Comparison of ENCODE assay signal across 29 mouse cellular contexts in genomic region chr17:45711525-45711924, GRCm38 (mm10). TPM values are rescaled to one million over a fixed set of nuclear protein-coding genes. Genes with fewer than 3 reads are reported as not detected.
DNase-seq lines count a peak whose midpoint lies in the region; ATAC-seq and TF ChIP-seq lines count a peak whose summit lies in the region.
"Had no signal": no experiment of that assay in that cellular context is flagged by ENCODE, and none has a peak within 500 bp of the region (broad histone marks: within the 10 kb centered on the region; RNA-seq: fewer than 3 reads in every experiment).

No protein-coding gene starts in this region.

- WGBS in forebrain, embryonic 14.5 days: 69% methylated on average over 3 of the region's 3 CpGs
- WGBS in forebrain, embryonic 12.5 days: 69% methylated on average over 3 of the region's 3 CpGs
- WGBS in kidney, embryonic 14.5 days: 57% methylated on average over 3 of the region's 3 CpGs

- no peaks in the 10 kb centered on the region for H3K9me3 ChIP-seq in MEL (replicated peaks; ENCODE audit: insufficient read depth, low read length)
- H3K9me3 ChIP-seq in forebrain, embryonic 14.5 days (replicated peaks; ENCODE audit: control insufficient read depth, low read length): no peaks in the 10 kb centered on the region
- no peaks in the 10 kb centered on the region for H3K9me3 ChIP-seq in forebrain, embryonic 12.5 days
- no peaks in the 10 kb centered on the region for H3K9me3 ChIP-seq in kidney, embryonic 14.5 days (ENCODE audit: control insufficient read depth, low read length)
- H3K9me3 ChIP-seq: embryonic facial prominence, embryonic 12.5 days; embryonic facial prominence, embryonic 15.5 days; heart, embryonic 12.5 days; heart, embryonic 15.5 days; hindbrain, embryonic 12.5 days; hindbrain, embryonic 15.5 days had no signal

- H3K4me1 ChIP-seq in MEL (ENCODE audit: control insufficient read depth in 1 of 2, insufficient read depth in 2 of 2, low read length in 2 of 2): peaks cover 3 to 21% of the 10 kb centered on the region in 2 experiments; a peak in 3 of 4 replicates
- no peaks in the 10 kb centered on the region for H3K4me1 ChIP-seq in forebrain, embryonic 14.5 days (ENCODE audit: control insufficient read depth, insufficient read depth, low read length)
- no peaks in the 10 kb centered on the region for H3K4me1 ChIP-seq in forebrain, embryonic 12.5 days
- no peaks in the 10 kb centered on the region for H3K4me1 ChIP-seq in kidney, embryonic 14.5 days (ENCODE audit: control insufficient read depth, insufficient read depth, low read length)
- H3K4me1 ChIP-seq: embryonic facial prominence, embryonic 12.5 days; embryonic facial prominence, embryonic 15.5 days; hindbrain, embryonic 12.5 days; hindbrain, embryonic 15.5 days had no signal

- 0 out of 2 replicates have a peak, but pooled peaks have one; percentile 26 for ATAC-seq in megakaryocyte, adult 5-6 weeks (ENCODE audit: poor library complexity, severe bottlenecking)
- ATAC-seq in forebrain, embryonic 14.5 days: no peak
- ATAC-seq in forebrain, embryonic 12.5 days (ENCODE audit: low FRiP score): no peak
- ATAC-seq in kidney, embryonic 14.5 days (ENCODE audit: low FRiP score, low TSS enrichment): no peak
- ATAC-seq: activated CD4-positive, CD25-positive, alpha-beta regulatory T cell, adult 4 months; forebrain, embryonic 16.5 days; intestine, postnatal 0 days had no signal

- no peak overlapping the region for H3K9ac ChIP-seq in MEL (ENCODE audit: control insufficient read depth, low read depth, low read length, poor library complexity, severe bottlenecking)
- H3K9ac ChIP-seq in forebrain, embryonic 14.5 days (ENCODE audit: low read length): no peak overlapping the region
- H3K9ac ChIP-seq in forebrain, embryonic 12.5 days: no peak overlapping the region
- H3K9ac ChIP-seq in kidney, embryonic 14.5 days (ENCODE audit: low read depth, low read length): no peak overlapping the region
- H3K9ac ChIP-seq: embryonic facial prominence, embryonic 12.5 days; embryonic facial prominence, embryonic 15.5 days; heart, embryonic 12.5 days; heart, embryonic 15.5 days; hindbrain, embryonic 12.5 days; hindbrain, embryonic 15.5 days had no signal

- H3K79me2 ChIP-seq in MEL (ENCODE audit: control insufficient read depth, insufficient read depth, low read length, poor library complexity): no peaks in the 10 kb centered on the region

- DNase-seq in A20 (ENCODE audit: low read depth, low spot score): peak; percentile 55
- peak; percentile 49 for DNase-seq in MEL (ENCODE audit: low read depth, low spot score)
- no peak for DNase-seq in forebrain, embryonic 14.5 days (ENCODE audit: low spot score)
- no peak for DNase-seq in lung, postnatal 14 days
- DNase-seq: adrenal gland, adult 8-10 months; adrenal gland, postnatal 25 days; cerebellum, adult 18-20 months; cerebellum, adult 9-11 months; cerebellum, postnatal 25 days; gastrocnemius, postnatal 10 days; heart, adult 18-20 months; heart, postnatal 10 days; heart, postnatal 36 days had no signal

- no peaks in the 10 kb centered on the region for H3K27me3 ChIP-seq in MEL (ENCODE audit: control insufficient read depth in 1 of 2, insufficient read depth in 2 of 2, low read length in 2 of 2)
- H3K27me3 ChIP-seq in forebrain, embryonic 14.5 days (replicated peaks; ENCODE audit: control insufficient read depth, insufficient read depth, low read length): no peaks in the 10 kb centered on the region
- no peaks in the 10 kb centered on the region for H3K27me3 ChIP-seq in forebrain, embryonic 12.5 days
- no peaks in the 10 kb centered on the region for H3K27me3 ChIP-seq in kidney, embryonic 14.5 days (ENCODE audit: control insufficient read depth, insufficient read depth, low read length)
- H3K27me3 ChIP-seq: embryonic facial prominence, embryonic 12.5 days; embryonic facial prominence, embryonic 15.5 days; heart, embryonic 15.5 days; hindbrain, embryonic 12.5 days; hindbrain, embryonic 15.5 days had no signal

- TF ChIP-seq RAD21 in MEL (IDR thresholded peaks at IDR 0.05; ENCODE audit: low read depth, low read length): no peak

- H3K27ac ChIP-seq in MEL (ENCODE audit: control insufficient read depth, low read depth, low read length): no peak overlapping the region
- no peak overlapping the region for H3K27ac ChIP-seq in forebrain, embryonic 14.5 days (ENCODE audit: low read depth, low read length)
- no peak overlapping the region for H3K27ac ChIP-seq in forebrain, embryonic 12.5 days
- H3K27ac ChIP-seq in kidney, embryonic 14.5 days (ENCODE audit: low read depth, low read length): no peak overlapping the region
- H3K27ac ChIP-seq: embryonic facial prominence, embryonic 12.5 days; embryonic facial prominence, embryonic 15.5 days; heart, embryonic 15.5 days; hindbrain, embryonic 12.5 days; hindbrain, embryonic 15.5 days had no signal

- TF ChIP-seq EP300 in MEL (IDR thresholded peaks at IDR 0.05; ENCODE audit: low read depth in 1 of 2, low read length in 2 of 2): no peak

- no peak for TF ChIP-seq CTCF in MEL (IDR thresholded peaks at IDR 0.05 in 2 of 3, conservative IDR thresholded peaks at IDR 0.05 in 1 of 3; ENCODE audit: control insufficient read depth in 1 of 3, insufficient read depth in 1 of 3, low read depth in 2 of 3, low read length in 3 of 3, poor library complexity in 1 of 3, severe bottlenecking in 1 of 3)

- no peaks in the 10 kb centered on the region for H3K36me3 ChIP-seq in MEL (ENCODE audit: control insufficient read depth in 1 of 2, insufficient read depth in 2 of 2, low read length in 2 of 2)
- H3K36me3 ChIP-seq in forebrain, embryonic 14.5 days (ENCODE audit: control insufficient read depth, insufficient read depth, low read length): no peaks in the 10 kb centered on the region
- no peaks in the 10 kb centered on the region for H3K36me3 ChIP-seq in forebrain, embryonic 12.5 days (replicated peaks)
- H3K36me3 ChIP-seq in kidney, embryonic 14.5 days (ENCODE audit: control insufficient read depth, insufficient read depth, low read length): no peaks in the 10 kb centered on the region
- H3K36me3 ChIP-seq: embryonic facial prominence, embryonic 12.5 days; embryonic facial prominence, embryonic 15.5 days; heart, embryonic 12.5 days; heart, embryonic 15.5 days; hindbrain, embryonic 12.5 days; hindbrain, embryonic 15.5 days had no signal

- TF ChIP-seq POLR2A in MEL (IDR thresholded peaks at IDR 0.05; ENCODE audit: control insufficient read depth in 1 of 2, insufficient read depth in 1 of 2, low read depth in 1 of 2, low read length in 2 of 2, poor library complexity in 1 of 2): no peak

- H3K4me3 ChIP-seq in MEL (ENCODE audit: control insufficient read depth in 1 of 2, insufficient read depth in 1 of 2, low read depth in 2 of 2, low read length in 2 of 2): peak overlapping the region in 1 of 2 experiments; percentile 11; a peak in 1 of 4 replicates
- no peak overlapping the region for H3K4me3 ChIP-seq in forebrain, embryonic 14.5 days (ENCODE audit: low read depth, low read length)
- no peak overlapping the region for H3K4me3 ChIP-seq in forebrain, embryonic 12.5 days (replicated peaks)
- no peak overlapping the region for H3K4me3 ChIP-seq in kidney, embryonic 14.5 days (ENCODE audit: low read length)
- H3K4me3 ChIP-seq: embryonic facial prominence, embryonic 12.5 days; embryonic facial prominence, embryonic 15.5 days; heart, embryonic 12.5 days; heart, embryonic 15.5 days; hindbrain, embryonic 12.5 days; hindbrain, embryonic 15.5 days had no signal

- no peak overlapping the region for H3K4me2 ChIP-seq in forebrain, embryonic 14.5 days (ENCODE audit: low read length)
- no peak overlapping the region for H3K4me2 ChIP-seq in forebrain, embryonic 12.5 days
- H3K4me2 ChIP-seq in kidney, embryonic 14.5 days (replicated peaks; ENCODE audit: low read depth, low read length): no peak overlapping the region
- H3K4me2 ChIP-seq: embryonic facial prominence, embryonic 12.5 days; embryonic facial prominence, embryonic 15.5 days; heart, embryonic 12.5 days; heart, embryonic 15.5 days; hindbrain, embryonic 12.5 days; hindbrain, embryonic 15.5 days had no signal

RNA-seq across cellular contexts. Expression of gene 1600014C23Rik, which starts 22.1 kb away (rescaled TPM):
- 0.81 and 2.1 TPM in 2 replicates for total RNA-seq in MEL (2012; rRNA removed)
- polyA plus RNA-seq in MEL (2012; ENCODE audit: insufficient read depth in 1 of 2, insufficient read length in 2 of 2, low read depth in 1 of 2, low replicate concordance in 2 of 2, missing spikeins in 1 of 2): 1 to 10 TPM in 1 of 2 experiments, not detected in 1; 2.7 TPM
- total RNA-seq in megakaryocyte, adult 5-6 weeks (2015): not detected in 2 replicates
- total RNA-seq in megakaryocyte, adult 5-6 weeks (2017): not detected in 2 replicates
- polyA plus RNA-seq in forebrain, embryonic 14.5 days (2014; fragmentation: Nextera tagmentation; extraction: Ambion mirVana): 0.38 TPM in 1 of 2 replicates, not detected in the other
- polyA plus RNA-seq in forebrain, embryonic 12.5 days (2016; fragmentation: Nextera tagmentation; extraction: Ambion mirVana): 0.83 TPM in 1 of 2 replicates, not detected in the other
- 0.62 TPM in 1 of 2 replicates, not detected in the other for polyA plus RNA-seq in kidney, embryonic 14.5 days (2014; fragmentation: Nextera tagmentation; extraction: Ambion mirVana)
- total RNA-seq: adrenal gland, adult 8-10 months; adrenal gland, postnatal 25 days; common myeloid progenitor, adult 5-6 weeks; gastrocnemius, adult 18-20 months; gastrocnemius, postnatal 10 days; gastrocnemius, postnatal 4 days; heart, postnatal 10 days; heart, postnatal 36 days had no signal
- polyA plus RNA-seq: activated CD4-positive, CD25-positive, alpha-beta regulatory T cell, adult 4 months; embryonic facial prominence, embryonic 15.5 days; hindbrain, embryonic 12.5 days; intestine, embryonic 14.5 days; intestine, postnatal 0 days had no signal

RNA-seq across cellular contexts. Expression of gene Tmem63b, which starts 24.8 kb away (rescaled TPM):
- total RNA-seq in MEL (2012; rRNA removed): 12.0 and 12.3 TPM in 2 replicates
- 10 to 100 TPM in 1 of 2 experiments, not detected in 1; 37.9 TPM for polyA plus RNA-seq in MEL (2012; ENCODE audit: insufficient read depth in 1 of 2, insufficient read length in 2 of 2, low read depth in 1 of 2, low replicate concordance in 2 of 2, missing spikeins in 1 of 2)
- 3.3 and 5.3 TPM in 2 replicates for total RNA-seq in megakaryocyte, adult 5-6 weeks (2015)
- total RNA-seq in megakaryocyte, adult 5-6 weeks (2017): 3.6 and 5.3 TPM in 2 replicates
- polyA plus RNA-seq in forebrain, embryonic 14.5 days (2014; fragmentation: Nextera tagmentation; extraction: Ambion mirVana): 70.9 and 81.1 TPM in 2 replicates
- 85.7 and 89.3 TPM in 2 replicates for polyA plus RNA-seq in forebrain, embryonic 12.5 days (2016; fragmentation: Nextera tagmentation; extraction: Ambion mirVana)
- 23.1 and 28.0 TPM in 2 replicates for polyA plus RNA-seq in kidney, embryonic 14.5 days (2014; fragmentation: Nextera tagmentation; extraction: Ambion mirVana)

RNA-seq across cellular contexts. Expression of gene Mrpl14, which starts 25.4 kb away (rescaled TPM):
- 66.2 and 68.0 TPM in 2 replicates for total RNA-seq in MEL (2012; rRNA removed)
- polyA plus RNA-seq in MEL (2012; ENCODE audit: insufficient read depth in 1 of 2, insufficient read length in 2 of 2, low read depth in 1 of 2, low replicate concordance in 2 of 2, missing spikeins in 1 of 2): 100 to 1,000 TPM in 1 of 2 experiments, not detected in 1; 159 TPM
- total RNA-seq in megakaryocyte, adult 5-6 weeks (2015): 30.3 and 34.7 TPM in 2 replicates
- 12.7 and 14.7 TPM in 2 replicates for total RNA-seq in megakaryocyte, adult 5-6 weeks (2017)
- 119 and 151 TPM in 2 replicates for polyA plus RNA-seq in forebrain, embryonic 14.5 days (2014; fragmentation: Nextera tagmentation; extraction: Ambion mirVana)
- polyA plus RNA-seq in forebrain, embryonic 12.5 days (2016; fragmentation: Nextera tagmentation; extraction: Ambion mirVana): 98.8 and 112 TPM in 2 replicates
- polyA plus RNA-seq in kidney, embryonic 14.5 days (2014; fragmentation: Nextera tagmentation; extraction: Ambion mirVana): 154 and 192 TPM in 2 replicates

RNA-seq across cellular contexts. Expression of gene Capn11, which starts 52.4 kb away (rescaled TPM):
- not detected in 2 replicates for total RNA-seq in MEL (2012; rRNA removed)
- polyA plus RNA-seq in MEL (2012; ENCODE audit: insufficient read depth in 1 of 2, insufficient read length in 2 of 2, low read depth in 1 of 2, low replicate concordance in 2 of 2, missing spikeins in 1 of 2): under 1 TPM in 1 of 2 experiments, not detected in 1; 0.03 TPM
- 0.67 TPM in 1 of 2 replicates, not detected in the other for total RNA-seq in megakaryocyte, adult 5-6 weeks (2015)
- not detected in 2 replicates for total RNA-seq in megakaryocyte, adult 5-6 weeks (2017)
- polyA plus RNA-seq in forebrain, embryonic 14.5 days (2014; fragmentation: Nextera tagmentation; extraction: Ambion mirVana): 0.61 TPM in 1 of 2 replicates, not detected in the other
- polyA plus RNA-seq in forebrain, embryonic 12.5 days (2016; fragmentation: Nextera tagmentation; extraction: Ambion mirVana): 0.76 and 1.1 TPM in 2 replicates
- polyA plus RNA-seq in kidney, embryonic 14.5 days (2014; fragmentation: Nextera tagmentation; extraction: Ambion mirVana): 0.10 TPM in 1 of 2 replicates, not detected in the other
- total RNA-seq: heart, postnatal 10 days; heart, postnatal 36 days had no signal
- polyA plus RNA-seq: intestine, embryonic 14.5 days; intestine, postnatal 0 days had no signal

Comparison
In these comparisons a context has a peak if more than half of its experiments do, and no peak if none do; other contexts are left out.
1. DNase-seq: peak in A20 (single experiment) and MEL (single experiment); none in forebrain, embryonic 14.5 days (single experiment) and lung, postnatal 14 days (single experiment).